Comparison of ENCODE assay signal across 25 mouse cellular contexts in genomic region chr3:79358721-79359120, GRCm38 (mm10). TPM values are rescaled to one million over a fixed set of nuclear protein-coding genes. Genes with fewer than 3 reads are reported as not detected.
"Had no signal": no experiment of that assay in that cellular context is flagged by ENCODE, and none has a peak within 500 bp of the region (broad histone marks: within the 10 kb centered on the region; RNA-seq: fewer than 3 reads in every experiment).

No protein-coding gene starts in this region.

- ATAC-seq: midbrain, embryonic 16.5 days had no signal

- H3K9ac ChIP-seq: lung, embryonic 14.5 days; neural tube, embryonic 13.5 days; neural tube, embryonic 15.5 days had no signal

- DNase-seq: lung, adult 18-20 months; lung, embryonic 14.5 days; lung, postnatal 10 days; lung, postnatal 4 days; midbrain, embryonic 14.5 days; right cerebral cortex, adult 18-20 months; right cerebral cortex, postnatal 25 days; right cerebral cortex, postnatal 4 days; spleen, adult 18-20 months; thymus, adult 18-20 months; thymus, postnatal 14 days; thymus, postnatal 36 days had no signal

- H3K36me3 ChIP-seq: midbrain, embryonic 10.5 days; neural tube, embryonic 13.5 days; neural tube, embryonic 15.5 days had no signal

- H3K27me3 ChIP-seq: neural tube, embryonic 13.5 days; neural tube, embryonic 15.5 days had no signal

- H3K9me3 ChIP-seq: midbrain, embryonic 10.5 days; neural tube, embryonic 13.5 days; neural tube, embryonic 15.5 days had no signal

- H3K4me2 ChIP-seq: lung, embryonic 14.5 days; neural tube, embryonic 13.5 days; neural tube, embryonic 15.5 days had no signal

- H3K4me1 ChIP-seq: neural tube, embryonic 13.5 days; neural tube, embryonic 15.5 days had no signal

- H3K4me3 ChIP-seq: midbrain, embryonic 10.5 days; myocyte; neural tube, embryonic 13.5 days; neural tube, embryonic 15.5 days had no signal

- H3K27ac ChIP-seq: midbrain, embryonic 10.5 days; neural tube, embryonic 13.5 days; neural tube, embryonic 15.5 days had no signal

RNA-seq across cellular contexts. Expression of gene Gm17359, which starts 22.3 kb away (rescaled TPM):
- total RNA-seq: megakaryocyte, adult 5-6 weeks; megakaryocyte-erythroid progenitor cell, adult 5-6 weeks had no signal
- polyA plus RNA-seq: liver, embryonic 16.5 days; lung, embryonic 14.5 days; lung, embryonic 16.5 days; midbrain, embryonic 16.5 days; myocyte; neural tube, embryonic 13.5 days; neural tube, embryonic 15.5 days; small intestine, adult 2 months; stomach, embryonic 14.5 days; stomach, embryonic 16.5 days; thymus, postnatal 0 days had no signal
